Mouse (Mus musculus) T-helper 2 cell (primary cell): ENCODE results near the gene Cnnm3.

Experiments
- in situ Hi-C: fragments of 300-600 bp; cut with MboI, MseI; formaldehyde crosslinking; loops from one replicate; pipeline ENCODE4 v1.15.1; 2025; ENCODE audit warnings: high pct_unique_total_duplicates

The Cnnm3 gene

DNA sequence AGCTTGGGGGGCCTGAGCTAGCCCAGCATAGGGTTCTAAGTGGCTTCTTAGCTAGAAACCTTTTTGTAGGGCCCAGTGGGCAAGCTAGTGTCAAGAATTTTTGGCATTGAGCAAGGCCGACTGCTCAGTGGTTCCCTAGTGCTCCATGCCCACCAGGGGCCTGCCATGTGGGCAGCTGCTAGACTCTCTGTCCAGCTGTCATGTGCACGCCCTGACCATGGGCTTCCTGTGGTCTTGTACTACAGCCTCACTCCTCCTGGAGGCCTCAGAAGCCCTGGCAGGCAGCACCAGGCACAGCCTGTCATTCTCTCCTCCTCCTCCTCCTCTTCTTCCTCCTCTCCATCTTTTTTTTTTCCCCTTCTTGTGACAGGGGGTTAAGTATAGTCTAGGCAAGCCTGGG lies 14.4 kb upstream of the Cnnm3 start:
- in situ Hi-C loops = no loop called here

DNA sequence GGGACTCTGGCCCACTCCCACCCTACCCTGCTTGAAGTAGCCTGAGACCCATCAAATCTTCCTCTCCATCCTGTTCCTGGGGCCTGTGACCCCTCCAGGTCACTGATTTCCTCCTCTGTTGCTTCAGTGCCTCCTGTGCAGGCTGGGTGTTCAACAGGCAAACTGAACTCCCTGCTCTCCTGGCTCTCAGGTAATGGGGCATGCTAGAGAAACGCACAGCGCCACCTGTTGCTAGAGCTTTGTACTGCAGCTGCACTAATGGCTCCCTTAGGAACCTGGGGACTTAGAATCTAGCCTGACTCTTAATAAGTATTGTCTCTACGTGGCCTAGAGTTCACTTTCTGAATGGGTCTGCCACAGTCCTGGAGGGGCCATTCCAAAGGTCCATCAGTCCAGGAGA lies 10.4 kb upstream of the Cnnm3 start:
- in situ Hi-C loops = no loop called here

DNA sequence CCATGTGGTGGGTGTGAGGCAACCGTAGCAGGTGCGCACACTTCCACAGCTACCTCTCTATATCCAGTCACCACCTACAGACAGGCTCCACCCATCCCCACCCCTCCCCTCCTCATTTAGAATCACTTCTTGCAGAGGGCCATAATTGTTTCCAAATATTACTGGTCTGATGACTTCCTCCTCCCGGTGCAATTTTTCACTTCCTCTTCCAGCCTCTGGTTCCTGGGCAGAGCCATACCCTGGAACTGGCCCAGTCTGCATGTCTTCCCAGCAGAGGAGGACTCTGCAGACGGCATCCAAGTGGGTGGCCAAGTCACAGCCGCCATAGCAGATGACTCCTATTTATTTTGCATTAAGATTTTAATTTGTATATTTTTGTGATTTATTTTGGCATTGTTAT lies 3.4 kb upstream of the Cnnm3 start:
- in situ Hi-C loops = no loop called here

DNA sequence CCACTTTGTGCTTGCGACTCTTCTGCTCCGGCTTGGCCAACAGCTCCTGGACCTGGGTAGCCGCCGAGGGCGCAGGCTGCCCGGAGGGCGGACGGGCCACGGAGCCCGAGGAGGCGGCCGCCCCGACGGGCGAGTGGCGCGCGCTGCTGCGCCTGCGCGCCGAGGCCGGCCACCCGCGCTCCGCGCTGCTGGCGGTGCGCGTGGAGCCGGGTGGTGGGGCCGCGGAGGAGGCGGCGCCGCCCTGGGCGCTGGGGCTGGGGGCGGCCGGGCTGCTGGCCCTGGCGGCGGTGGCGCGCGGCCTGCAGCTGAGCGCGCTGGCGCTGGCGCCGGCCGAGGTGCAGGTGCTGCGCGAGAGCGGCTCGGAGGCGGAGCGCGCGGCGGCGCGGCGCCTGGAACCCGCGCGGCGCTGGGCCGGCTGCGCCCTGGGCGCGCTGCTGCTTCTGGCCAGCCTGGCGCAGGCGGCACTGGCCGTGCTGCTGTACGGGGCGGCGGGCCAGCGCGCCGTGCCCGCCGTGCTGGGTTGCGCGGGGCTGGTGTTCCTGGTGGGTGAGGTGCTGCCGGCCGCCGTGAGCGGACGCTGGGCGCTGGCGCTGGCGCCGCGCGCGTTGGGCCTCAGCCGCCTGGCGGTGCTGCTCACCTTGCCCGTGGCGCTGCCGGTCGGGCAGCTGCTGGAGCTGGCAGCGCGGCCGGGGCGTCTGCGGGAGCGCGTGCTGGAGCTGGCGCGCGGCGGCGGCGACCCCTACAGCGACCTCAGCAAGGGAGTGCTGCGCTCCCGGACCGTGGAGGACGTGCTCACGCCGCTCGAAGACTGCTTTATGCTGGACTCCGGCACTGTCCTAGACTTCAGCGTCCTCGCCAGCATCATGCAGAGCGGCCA lies 660 bp downstream of the Cnnm3 start:
- in situ Hi-C loops = no loop called here

DNA sequence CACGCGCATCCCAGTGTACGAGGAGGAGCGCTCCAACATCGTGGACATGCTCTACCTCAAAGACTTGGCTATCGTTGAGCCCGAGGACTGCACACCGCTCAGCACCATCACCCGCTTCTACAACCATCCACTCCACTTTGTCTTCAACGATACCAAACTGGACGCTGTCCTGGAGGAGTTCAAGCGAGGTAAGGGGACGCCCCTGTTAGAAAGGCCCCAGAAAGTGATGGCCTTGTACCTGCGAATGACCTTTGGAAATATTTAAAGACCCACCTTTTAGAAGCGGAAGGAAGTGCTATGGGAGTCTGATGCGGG lies 1.3 kb downstream of the Cnnm3 start:
- in situ Hi-C loops = no loop called here

DNA sequence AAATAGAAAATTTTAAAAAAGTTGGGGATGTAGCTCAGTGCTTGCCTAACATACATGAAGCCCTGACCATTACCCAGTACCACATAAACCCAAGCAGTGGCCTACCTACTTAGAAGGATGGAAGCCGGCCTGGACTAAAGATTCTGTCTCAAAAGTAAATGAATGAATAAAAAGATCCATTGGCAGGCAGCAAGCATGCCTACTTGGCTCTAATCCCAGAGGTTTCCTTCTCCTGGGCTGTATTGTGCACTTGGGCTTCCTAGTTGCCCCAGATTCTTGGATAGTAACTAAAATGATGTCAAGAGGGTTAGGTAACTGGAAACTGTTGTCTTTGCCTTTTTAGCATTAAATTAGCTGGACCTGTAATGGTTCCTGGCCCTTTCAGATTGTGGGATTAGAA lies 1.6 kb downstream of the Cnnm3 start:
- in situ Hi-C loops = no loop called here

DNA sequence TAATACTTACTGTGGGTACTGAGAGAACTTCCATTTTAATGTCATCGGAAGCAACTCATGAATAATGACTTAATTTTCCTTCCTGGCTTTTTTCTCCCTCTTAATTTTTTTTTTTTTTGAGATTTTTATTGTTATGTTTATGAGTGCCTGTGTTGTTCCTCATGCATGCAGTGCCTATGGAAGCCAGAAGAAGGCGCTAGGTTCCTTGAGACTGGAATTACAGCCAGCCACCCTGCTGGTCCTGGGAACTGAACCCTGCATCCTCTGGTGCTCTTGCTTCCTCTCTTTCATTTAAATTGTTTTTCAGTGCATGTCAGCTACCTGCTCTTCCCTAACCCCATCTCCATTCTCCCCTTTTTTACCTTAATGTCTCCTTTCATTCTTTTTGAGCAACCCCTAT lies 2.1 kb downstream of the Cnnm3 start:
- in situ Hi-C loops = no loop called here

DNA sequence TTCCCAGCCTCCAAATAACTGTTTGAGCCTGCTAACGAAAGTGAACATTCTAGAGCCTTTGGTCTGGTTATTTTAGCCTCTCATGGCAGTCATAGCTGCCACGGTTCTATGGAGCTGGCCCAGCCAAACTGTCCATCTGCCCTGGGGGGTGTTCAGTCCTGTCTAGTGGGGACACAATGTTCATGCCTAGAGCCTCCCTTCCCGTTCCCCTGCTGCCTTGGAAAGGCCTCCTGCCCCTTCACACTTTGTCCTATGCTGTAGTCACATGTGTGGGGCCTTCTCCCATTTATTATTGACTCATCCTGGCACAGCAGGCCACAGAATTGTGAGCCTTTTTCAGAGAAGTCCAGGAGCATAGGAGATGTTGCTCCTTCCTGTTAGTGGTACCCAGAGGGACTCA lies 6.6 kb downstream of the Cnnm3 start:
- in situ Hi-C loops = no loop called here

DNA sequence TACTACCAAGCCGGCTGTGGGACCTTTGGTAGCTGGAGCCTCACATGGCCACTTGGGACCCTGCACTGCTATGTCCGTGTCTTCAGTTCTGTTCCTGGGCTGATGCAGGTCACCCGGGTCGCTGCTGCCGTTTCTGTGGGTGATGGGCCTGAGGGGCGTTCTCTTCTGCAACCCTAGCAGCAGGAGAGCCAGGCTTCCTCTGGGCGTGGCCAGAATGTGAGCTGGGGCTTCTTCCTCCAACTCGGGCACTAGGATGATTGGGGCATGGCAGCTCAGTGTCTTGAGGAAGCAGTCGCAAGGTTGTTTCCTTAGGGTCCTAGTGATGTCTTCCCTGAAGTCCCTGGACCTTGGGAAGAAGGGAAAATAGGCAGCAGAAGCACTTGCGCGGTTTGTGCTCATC lies 8.0 kb downstream of the Cnnm3 start:
- in situ Hi-C loops = no loop called here

DNA sequence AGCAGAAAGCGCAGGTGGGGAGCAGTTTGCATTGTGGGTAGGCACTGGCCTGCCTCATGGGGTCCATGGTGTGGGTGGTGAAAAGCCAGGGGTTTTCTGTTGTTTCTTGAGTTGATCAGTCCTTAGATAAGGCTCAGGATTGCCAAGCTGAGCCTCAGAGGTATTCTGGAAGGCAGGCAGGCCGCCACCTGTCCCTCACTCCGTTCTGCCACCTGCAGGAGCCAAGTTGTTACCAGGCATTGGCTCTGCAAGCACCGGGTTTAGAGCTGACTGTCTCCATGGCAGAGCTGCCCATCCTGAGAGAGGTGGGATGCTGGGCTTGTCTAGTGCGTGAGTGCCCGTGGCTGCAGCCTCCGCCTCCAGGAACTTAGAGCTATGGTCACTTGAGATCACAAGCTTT lies 10.5 kb downstream of the Cnnm3 start:
- in situ Hi-C loops = no loop called here

DNA sequence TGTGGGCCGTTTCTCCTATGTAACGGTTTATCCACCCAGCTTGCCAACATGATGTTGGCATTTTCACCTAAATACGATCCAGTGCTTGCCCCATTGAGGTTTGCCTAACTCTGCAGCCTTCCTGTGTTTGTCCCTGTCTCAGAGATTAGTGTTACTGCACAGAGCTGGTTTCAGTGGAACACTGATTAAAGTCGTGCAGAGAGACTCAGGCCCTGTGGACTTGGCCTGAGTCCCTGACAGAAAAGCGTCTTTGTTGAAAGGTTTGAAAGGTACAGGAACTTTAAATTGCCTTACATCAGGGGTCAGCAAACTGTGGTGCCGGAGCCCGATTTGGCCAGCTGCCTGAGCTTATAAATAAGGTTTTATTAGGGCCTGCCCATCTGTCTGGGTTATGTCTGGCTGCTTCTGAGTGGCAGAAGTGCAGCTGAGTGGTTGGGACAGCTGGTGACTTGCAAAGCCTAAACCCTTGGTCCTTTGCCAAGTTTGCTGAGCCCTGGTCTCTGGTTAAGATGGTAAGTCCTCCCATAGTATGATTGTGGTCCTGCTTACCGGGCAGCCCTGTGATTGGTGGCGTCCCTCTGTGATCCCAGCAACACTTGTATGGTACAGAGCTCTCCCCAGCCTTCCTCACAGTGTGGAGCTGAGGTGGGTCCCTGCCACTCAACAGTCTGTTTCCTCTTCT lies 11.8 kb downstream of the Cnnm3 start:
- in situ Hi-C loops = no loop called here

DNA sequence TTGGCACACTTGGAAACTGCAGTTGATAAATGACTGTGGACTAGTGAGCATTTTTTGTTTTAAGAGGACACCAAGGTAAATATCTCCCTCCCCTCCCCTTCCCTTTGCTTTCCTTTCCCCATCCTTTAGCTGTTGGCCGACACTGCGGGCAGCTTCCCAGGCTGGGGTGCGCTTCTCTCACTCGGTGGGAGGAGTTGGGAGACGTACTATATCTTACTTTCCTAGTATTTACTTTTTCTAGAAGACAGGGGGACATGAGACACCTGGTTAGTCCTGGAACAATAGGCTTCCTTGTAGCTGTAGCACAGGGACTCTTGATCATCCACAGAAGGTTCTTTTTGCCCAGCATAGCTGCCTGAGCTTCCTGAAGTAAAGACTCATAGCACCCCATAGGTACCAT lies 12.4 kb downstream of the Cnnm3 start:
- in situ Hi-C loops = no loop called here

DNA sequence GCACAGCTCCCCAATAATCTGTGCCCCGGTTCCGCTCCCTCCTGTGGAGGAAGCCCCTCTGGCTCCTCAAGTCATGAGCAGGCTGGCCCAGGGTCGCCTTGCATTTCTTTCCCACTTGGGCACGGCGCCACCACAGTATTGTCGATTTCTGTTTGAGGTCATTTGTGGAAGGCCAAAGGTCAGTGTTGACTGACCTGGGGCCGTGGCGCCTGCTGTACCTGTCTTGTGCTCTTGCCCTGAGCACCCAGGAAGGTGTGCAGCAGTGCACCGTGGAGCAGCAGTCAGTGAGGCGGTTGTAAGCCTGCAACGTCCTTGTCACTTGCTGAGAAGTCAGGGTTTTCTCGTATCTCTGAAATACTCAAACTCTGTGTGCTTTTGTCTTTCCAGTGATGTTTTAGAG lies 14.1 kb downstream of the Cnnm3 start:
- in situ Hi-C loops = no loop called here

DNA sequence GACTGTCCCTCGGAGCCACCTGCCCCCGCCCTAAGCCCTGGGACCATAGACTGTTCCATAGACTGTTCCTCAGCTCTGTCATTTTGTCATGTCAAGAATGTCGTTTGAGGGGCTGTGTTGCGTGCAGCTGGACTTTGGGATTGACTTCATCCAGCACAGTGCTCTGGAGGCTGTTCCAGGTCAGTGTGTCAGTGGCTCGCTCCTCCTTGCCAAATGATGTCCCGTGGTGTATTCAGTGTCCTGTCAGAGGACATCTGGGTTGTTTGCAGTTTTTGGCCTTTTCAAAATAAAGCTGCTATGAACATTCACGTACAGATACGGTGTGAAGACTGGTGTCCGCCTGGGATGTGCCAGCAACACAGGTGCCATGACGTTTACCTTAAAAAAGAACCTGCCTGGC lies 15.2 kb downstream of the Cnnm3 start:
- in situ Hi-C loops = no loop called here

DNA sequence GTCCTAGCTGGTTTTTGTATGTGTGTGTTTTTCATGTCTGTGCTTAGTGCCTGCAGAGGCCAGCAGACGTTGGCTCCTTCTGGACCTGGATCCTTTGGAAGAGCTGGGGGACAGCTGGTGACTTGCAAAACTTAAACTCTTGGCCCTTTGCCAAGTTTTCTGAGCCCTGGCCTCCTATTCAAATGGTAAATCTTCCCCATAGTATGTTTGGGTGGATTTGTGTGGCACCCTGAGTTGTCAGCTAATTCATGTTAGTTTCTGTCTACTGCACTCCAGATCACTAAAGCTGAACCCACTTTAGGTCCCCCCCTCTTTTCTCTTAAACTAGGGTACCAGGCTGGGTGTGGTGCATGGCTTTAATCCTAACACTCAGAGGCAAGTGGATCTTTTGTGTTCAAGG lies 16.7 kb downstream of the Cnnm3 start:
- in situ Hi-C loops = no loop called here

DNA sequence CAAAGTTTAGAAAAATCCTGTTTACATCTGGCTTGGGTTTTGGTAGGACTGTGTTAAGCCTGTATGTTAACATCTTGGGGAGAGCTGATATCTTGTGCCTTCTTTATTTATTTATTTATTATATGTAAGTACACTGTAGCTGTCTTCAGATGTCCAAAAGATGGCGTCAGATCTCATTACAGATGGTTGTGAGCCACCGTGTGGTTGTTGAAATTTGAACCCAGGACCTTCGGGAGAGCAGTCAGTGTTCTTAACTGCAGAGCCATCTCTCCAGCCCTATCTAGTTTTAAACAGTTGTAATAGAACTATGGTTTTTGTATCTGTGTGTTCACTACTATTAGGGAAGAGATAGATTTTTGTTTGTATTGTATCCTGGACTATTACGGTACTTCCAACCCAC lies 17.6 kb downstream of the Cnnm3 start:
- in situ Hi-C loops = no loop called here

DNA sequence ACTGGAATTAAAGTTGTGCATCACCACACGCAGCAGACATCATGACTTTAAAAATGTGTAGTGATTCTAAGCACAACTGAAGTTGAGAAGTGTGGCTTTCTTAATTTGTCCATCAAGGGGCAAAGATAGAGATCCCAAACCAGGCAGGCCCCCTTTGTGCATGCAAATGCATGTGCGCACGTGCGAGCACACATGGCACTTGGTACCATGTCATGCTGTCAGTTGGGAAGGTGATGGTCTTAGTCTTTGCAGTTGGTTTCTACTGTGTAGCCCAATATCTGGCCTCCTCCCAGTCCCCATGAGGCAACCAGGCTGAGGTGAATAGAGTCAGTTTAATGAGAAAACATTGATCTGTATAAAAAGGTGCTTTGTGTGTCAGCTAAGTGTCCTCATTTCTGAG lies 18.2 kb downstream of the Cnnm3 start:
- in situ Hi-C loops = no loop called here

DNA sequence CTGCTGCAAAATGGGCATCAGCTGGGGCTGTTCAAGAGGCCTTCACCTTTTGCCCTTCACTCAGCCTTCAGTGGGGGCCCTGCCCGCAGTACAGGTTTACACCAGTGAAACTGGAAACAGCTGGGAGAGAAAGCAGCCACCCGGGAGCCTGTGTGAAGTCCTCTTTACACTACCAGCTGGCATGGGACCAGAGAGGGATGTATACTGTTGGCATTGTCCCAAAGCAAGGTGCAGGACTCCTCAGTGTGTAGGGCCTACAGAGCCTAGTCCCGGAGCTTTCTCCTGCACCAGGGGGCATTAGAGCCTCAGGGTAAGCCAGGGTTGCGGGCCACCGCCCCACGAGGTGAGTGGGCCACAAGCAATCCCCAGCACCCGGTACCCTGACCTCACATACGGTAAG lies 18.8 kb downstream of the Cnnm3 start:
- in situ Hi-C loops = no loop called here

DNA sequence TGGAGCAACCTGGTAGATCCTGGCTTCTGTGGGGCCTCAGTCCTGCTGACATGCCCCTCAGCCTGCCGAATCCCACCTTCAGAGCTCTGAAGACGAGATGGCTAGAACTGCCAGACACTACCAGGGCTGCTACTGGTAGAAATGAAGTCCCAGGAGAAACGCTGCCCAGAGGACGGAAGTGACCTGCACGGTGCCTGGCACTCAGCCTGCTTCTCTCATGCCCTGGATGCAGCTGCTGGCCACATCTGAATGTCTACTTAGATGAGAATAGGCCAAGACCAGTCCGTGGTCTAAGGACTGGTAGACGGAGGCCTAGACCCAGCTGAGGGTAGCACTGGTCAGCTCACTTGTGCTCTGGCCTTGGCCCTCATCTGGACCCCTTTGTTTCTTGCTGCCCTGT lies 19.3 kb downstream of the Cnnm3 start:
- in situ Hi-C loops = no loop called here

DNA sequence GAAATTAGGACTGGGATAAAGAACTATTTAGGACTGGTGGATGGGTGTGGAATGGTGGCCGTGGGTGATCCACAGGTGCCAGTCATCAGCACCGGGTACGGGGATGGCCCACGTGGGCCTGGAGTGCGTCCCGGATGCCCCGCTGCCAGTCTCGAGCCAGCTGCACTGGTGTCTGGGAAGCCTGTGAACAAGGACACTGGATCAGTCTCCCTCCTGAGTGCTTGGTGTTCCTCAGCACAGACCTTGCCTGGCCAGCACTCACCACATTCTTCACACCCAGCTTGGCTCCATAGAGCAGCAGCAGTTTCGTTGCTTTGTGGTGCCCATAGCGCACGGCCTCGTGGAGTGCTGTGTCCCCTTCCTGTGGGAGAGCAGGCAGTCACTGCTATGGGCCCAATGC lies 19.8 kb downstream of the Cnnm3 start:
- in situ Hi-C loops = no loop called here

DNA sequence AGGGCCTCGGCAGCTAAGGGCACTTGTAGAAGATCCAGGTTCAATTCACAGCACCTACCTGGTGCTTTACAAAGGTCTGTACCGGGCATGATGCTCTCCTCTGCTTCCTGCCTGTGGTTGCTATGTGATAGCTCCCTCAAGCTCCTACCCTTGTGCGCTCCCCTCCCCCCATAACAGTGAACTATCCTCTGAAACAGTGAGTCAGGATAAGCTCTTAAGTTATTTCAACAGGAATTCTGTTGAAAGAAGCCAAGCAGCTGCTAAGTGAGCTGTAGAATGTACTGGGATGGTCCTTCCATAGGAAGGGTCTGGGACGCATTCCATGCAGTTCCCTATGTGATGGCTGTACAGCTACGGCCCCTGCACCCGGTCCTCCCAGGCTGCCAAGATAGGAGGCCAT lies 21.9 kb downstream of the Cnnm3 start:
- in situ Hi-C loops = no loop called here

DNA sequence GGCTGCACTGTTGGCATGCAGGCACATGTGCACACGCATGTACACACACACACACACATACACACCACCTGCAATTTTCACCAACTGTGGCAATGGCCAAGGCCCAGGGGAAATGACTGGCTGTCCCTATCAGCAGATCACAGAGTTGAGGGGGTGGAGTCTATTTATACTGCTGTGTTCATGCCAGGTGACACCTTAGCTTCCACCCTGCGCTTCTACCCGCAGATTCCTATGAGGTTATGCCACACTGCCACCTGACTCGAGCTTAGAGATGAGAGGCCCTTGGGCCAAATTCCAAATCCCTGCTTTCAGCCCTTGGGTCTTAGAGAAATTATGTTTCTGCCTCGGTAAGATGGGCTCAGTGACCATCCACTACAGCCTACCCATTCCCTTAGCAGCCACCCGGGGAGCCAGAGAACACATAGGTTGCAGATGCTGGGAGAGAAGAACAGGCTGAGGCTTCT lies 23.0 kb downstream of the Cnnm3 start:
- in situ Hi-C loops = no loop called here
